Mouse (Mus musculus) v-Abl transformed pro-B cells (cell line): Measurements from ENCODE around the gene Mcm6.
"Not testable (repeated sequence)": the region's sequence is repeated elsewhere in the genome, so short reads cannot be mapped to it uniquely, and the experiment has no call there.

Source experiments
- in situ Hi-C, 2 experiments: fragments of 400-800 bp; cut with MboI; formaldehyde crosslinking; loops; one replicate each; pipeline ENCODE4 v1.15.1; 2025; ENCODE audit not compliant: unreplicated experiment in 2 of 2

The Mcm6 gene

GRCm38 (mm10) chr1:128337708-128338320, 21.6 kb downstream of the Mcm6 start:
- in situ Hi-C loops, result no loop called here

GRCm38 (mm10) chr1:128330313-128330712, 29.2 kb downstream of the Mcm6 start:
- in situ Hi-C loops, result no loop called here

GRCm38 (mm10) chr1:128328218-128328617, 31.2 kb downstream of the Mcm6 start, which contains the start of gene Lct:
Gene Lct, minus strand, starts transcription at chr1:128328318.
- in situ Hi-C loops, result no loop called here

DNA sequence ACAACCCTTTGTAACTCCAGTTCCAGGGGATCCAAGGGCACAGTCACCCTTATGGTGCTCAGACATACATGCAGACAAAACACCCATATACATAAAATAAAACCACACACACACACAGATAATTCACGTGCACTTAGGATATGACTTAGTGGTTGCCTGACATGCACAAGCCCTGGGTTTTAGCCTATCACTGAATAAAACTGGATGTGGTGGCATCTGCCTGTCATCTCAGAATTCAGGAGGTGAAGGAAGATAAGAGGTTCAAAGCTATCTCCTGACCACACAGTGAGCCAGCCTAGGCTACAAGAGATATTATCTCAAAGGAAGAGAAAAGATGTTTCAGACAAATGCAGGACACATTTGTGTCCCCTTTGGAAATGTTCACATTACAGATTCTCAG, 32.3 kb downstream of the Mcm6 start:
- in situ Hi-C loops, result no loop called here

- in situ Hi-C loops, result no loop called here
Observed at GRCm38 (mm10) chr1:128324776-128325175, 34.7 kb downstream of the Mcm6 start.

DNA sequence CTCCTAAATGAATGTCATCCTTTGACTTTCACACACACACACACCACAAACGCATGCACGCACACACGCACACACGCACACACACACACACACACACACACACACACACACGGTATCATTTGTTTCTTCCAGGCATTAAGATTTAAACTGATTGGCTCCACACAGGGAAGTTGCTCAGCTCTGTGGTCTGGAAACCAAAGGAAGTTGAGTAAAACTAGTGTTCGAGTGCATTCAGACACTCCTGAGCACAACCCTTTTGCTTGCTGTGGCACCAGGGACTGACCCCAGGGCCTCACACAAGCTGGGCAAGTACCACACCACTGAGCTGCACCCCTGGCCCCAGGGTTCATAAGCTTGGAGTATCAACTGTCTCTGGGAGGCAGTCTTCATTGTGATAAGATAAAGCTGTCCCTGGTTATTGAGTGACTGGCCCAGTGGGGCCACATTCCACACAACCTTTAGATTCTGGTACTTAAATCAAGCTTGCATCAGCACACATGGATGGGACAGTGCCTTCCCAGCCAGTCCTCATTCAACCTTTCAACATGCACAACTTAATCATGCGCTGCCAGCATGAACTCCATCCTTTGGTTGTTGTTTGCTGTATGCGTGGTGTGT, 36.3 kb downstream of the Mcm6 start:
- in situ Hi-C loops, result no loop called here

- in situ Hi-C loops, result not testable (repeated sequence)
Observed at GRCm38 (mm10) chr1:128319266-128319665, 40.2 kb downstream of the Mcm6 start.

DNA sequence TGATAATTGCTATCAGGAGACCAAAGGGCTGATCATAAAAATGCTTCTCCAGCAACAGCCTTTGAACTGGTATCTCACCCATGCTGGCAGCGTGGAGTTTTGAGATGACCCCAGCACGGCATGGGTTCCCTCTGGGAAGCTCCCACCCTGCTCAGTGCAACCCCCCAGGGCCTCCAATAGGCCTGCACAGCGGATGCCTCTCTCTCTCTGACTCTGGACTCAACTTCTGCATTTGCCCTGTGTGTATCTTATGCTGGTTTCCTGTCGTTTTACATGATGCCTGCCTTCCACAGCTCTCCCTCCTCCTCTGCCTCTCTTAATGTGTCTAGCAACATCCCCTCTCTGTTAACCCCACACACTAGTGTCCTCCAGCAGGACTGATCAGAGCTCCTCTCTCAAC, 44.8 kb downstream of the Mcm6 start:
- in situ Hi-C loops, result no loop called here

- in situ Hi-C loops, result no loop called here
Observed at GRCm38 (mm10) chr1:128309043-128309442, 50.4 kb downstream of the Mcm6 start.

- in situ Hi-C loops, result no loop called here
Observed at GRCm38 (mm10) chr1:128303900-128304299, 55.6 kb downstream of the Mcm6 start.

GRCm38 (mm10) chr1:128295717-128296528, 63.5 kb downstream of the Mcm6 start:
- in situ Hi-C loops, result loop anchor here (25.0 kb wide), 2 partner anchors 791 to 941 kb away; no protein-coding TSS in a partner anchor

- in situ Hi-C loops, result loop anchor here (25.0 kb wide), 2 partner anchors 792 to 942 kb away; no protein-coding TSS in a partner anchor
Observed at GRCm38 (mm10) chr1:128295296-128295695, 64.2 kb downstream of the Mcm6 start.

- in situ Hi-C loops, result loop anchor here (25.0 kb wide), 2 partner anchors 794 to 944 kb away; no protein-coding TSS in a partner anchor
Observed at GRCm38 (mm10) chr1:128293524-128293923, 65.9 kb downstream of the Mcm6 start.

- in situ Hi-C loops, result loop anchor here (25.0 kb wide), 2 partner anchors 797 to 947 kb away; no protein-coding TSS in a partner anchor
Observed at GRCm38 (mm10) chr1:128290295-128290694, 69.2 kb downstream of the Mcm6 start.

GRCm38 (mm10) chr1:128285136-128285535, 74.3 kb downstream of the Mcm6 start:
- in situ Hi-C loops, result loop anchor here (25.0 kb wide), 2 partner anchors 802 to 952 kb away; no protein-coding TSS in a partner anchor

DNA sequence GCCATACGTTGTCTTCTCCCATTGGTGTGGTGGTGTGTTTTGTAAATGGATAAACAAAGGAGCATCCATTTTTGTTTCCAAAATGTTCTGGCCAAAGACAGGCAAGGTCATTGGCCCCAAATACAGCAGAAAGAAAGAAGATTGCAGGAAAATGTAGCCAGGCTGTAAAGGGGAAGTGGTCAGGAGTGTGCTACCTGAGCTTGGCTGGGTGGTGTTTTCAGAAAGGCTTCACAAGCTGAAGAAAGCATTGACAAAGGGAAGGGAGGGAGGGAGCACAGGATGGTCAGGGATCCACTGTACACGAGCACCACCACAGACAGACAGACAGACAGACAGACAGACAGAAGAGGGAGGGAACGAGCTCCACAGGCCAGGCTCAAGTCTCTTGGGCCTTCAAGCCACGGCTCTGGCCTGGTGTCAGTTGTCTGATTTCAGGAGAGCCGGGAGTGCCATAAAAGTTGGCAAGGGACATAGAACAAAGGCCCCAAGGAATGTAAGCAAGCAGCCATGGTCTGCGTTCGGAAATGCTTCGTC, 75.2 kb downstream of the Mcm6 start:
- in situ Hi-C loops, result loop anchor here (25.0 kb wide), 2 partner anchors 803 to 953 kb away; no protein-coding TSS in a partner anchor

GRCm38 (mm10) chr1:128282924-128283323, 76.5 kb downstream of the Mcm6 start:
- in situ Hi-C loops, result loop anchor here (25.0 kb wide), 2 partner anchors 804 to 954 kb away; no protein-coding TSS in a partner anchor

DNA sequence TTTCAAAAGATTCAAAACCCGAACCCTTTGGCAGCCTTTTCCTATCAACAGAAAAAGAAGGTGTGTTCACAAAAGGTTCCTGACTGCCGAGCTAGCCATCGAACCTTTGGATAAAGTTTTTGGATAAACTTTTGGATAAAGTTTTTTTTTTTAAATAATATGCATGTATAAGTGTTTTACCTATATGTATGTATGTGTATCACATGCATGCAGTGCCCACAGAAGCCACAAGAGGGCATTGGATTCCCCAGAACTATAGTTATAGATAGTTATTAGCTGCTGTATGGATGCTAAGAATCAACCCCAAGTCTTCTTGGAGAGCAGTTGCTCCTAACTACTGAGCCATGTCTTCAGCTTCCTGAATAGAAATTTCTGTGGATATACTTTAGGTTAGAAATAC, 77.7 kb downstream of the Mcm6 start:
- in situ Hi-C loops, result loop anchor here (25.0 kb wide), 2 partner anchors 806 to 956 kb away; no protein-coding TSS in a partner anchor
